In the genomic region with DNA sequence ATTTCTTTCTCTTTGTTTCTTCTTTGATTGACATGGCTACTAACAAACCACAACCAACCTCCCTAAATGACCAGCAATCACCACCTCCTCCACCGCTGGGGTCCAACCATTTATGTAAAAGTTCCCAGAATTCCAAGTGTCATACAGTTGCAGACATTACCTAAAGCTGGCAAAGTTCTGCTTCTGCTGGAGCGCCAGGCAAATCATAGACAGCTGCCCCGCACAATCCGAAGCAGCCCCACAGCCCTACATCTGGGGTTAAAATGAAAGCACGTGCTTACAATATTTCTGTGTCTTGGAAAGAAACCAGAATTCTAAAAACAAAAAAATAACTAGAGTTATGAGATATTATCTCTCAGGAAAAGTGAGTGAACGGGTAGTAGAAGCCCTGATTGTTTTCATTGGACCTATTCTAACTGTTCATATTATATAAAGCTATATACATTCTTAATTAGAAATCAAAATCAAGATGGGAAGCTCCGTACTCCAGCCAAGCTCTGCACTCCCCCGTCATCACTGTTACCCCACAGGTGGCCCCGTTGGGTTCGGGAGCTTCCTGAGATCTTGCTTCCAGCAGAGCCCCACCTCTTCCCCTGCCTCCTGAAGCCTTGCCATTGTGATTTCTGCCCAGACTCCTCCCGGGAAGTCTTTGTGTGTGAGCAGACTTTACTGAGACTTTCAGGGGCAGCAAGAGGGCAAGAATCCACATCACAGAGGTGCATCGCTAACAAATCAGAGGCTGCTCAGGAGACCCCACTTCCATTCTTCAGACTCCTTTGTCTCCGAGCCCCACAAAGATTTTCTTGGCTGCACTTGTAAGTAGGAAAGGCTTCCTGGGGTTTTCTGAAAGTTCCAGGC, we compare ENCODE assay signal across 8 mouse cellular contexts. TPM values are rescaled to one million over a fixed set of nuclear protein-coding genes. Genes with fewer than 3 reads are reported as not detected.
DNase-seq lines count a peak whose midpoint lies in the region; ATAC-seq and TF ChIP-seq lines count a peak whose summit lies in the region.

No protein-coding gene starts in this region.

- WGBS in forebrain, embryonic 12.5 days, result 27% methylated on average over 13 of the region's 13 CpGs
- WGBS in hindbrain, embryonic 13.5 days, result 30% methylated on average over 13 of the region's 13 CpGs
- WGBS in liver, embryonic 13.5 days (ENCODE audit: insufficient replicate concordance), result 20% methylated on average over 13 of the region's 13 CpGs
- WGBS in small intestine, adult 2 months, result 33% methylated on average over 13 of the region's 13 CpGs

- TF ChIP-seq CTCF in brain, embryonic 14.5 days (IDR thresholded peaks at IDR 0.05; ENCODE audit: borderline replicate concordance, extremely low read depth, insufficient read depth, insufficient read length), result no peak
- TF ChIP-seq CTCF in small intestine, adult 2 months (IDR thresholded peaks at IDR 0.05; ENCODE audit: extremely low read depth, insufficient read length, insufficient replicate concordance, low read depth, low read length), result no peak

- peak; percentile 27 for DNase-seq in brain, embryonic 14.5 days (ENCODE audit: low read depth)
- no peak for DNase-seq in liver, embryonic 13.5 days
- no peak for DNase-seq in layer of hippocampus, postnatal 14 days (ENCODE audit: low spot score in 2 of 2)
- DNase-seq in thymus, postnatal 4 days, result no peak
- DNase-seq in layer of hippocampus, postnatal 36 days, result no peak

- peak overlapping the region; percentile 48 for H3K4me2 ChIP-seq in forebrain, embryonic 12.5 days
- peak overlapping the region; percentile 41 for H3K4me2 ChIP-seq in hindbrain, embryonic 13.5 days
- H3K4me2 ChIP-seq in liver, embryonic 13.5 days, result 0 out of 2 replicates have a peak overlapping the region, but pooled peaks have one; percentile 19

- no peaks in the 10 kb centered on the region for H3K9me3 ChIP-seq in forebrain, embryonic 12.5 days
- no peaks in the 10 kb centered on the region for H3K9me3 ChIP-seq in hindbrain, embryonic 13.5 days
- H3K9me3 ChIP-seq in liver, embryonic 13.5 days (replicated peaks), result no peaks in the 10 kb centered on the region

- peaks cover 12% of the 10 kb centered on the region for H3K4me1 ChIP-seq in forebrain, embryonic 12.5 days
- H3K4me1 ChIP-seq in hindbrain, embryonic 13.5 days (replicated peaks), result peaks cover 12% of the 10 kb centered on the region
- H3K4me1 ChIP-seq in liver, embryonic 13.5 days (replicated peaks), result no peaks in the 10 kb centered on the region
- no peaks in the 10 kb centered on the region for H3K4me1 ChIP-seq in small intestine, adult 2 months (ENCODE audit: control insufficient read depth, insufficient read depth, insufficient read length, low read length)

- 0 out of 2 replicates have a peak overlapping the region, but pooled peaks have one; percentile 25 for H3K9ac ChIP-seq in forebrain, embryonic 12.5 days
- peak overlapping the region; percentile 49; the same call in 1 of the 2 replicates for H3K9ac ChIP-seq in hindbrain, embryonic 13.5 days
- no peak overlapping the region for H3K9ac ChIP-seq in liver, embryonic 13.5 days

- peaks cover 4% of the 10 kb centered on the region; the same call in 1 of the 2 replicates for H3K27me3 ChIP-seq in forebrain, embryonic 12.5 days
- no peaks in the 10 kb centered on the region for H3K27me3 ChIP-seq in hindbrain, embryonic 13.5 days
- no peaks in the 10 kb centered on the region; the same call in 1 of the 2 replicates for H3K27me3 ChIP-seq in liver, embryonic 13.5 days
- H3K27me3 ChIP-seq in small intestine, adult 2 months (ENCODE audit: control insufficient read depth, insufficient read depth, low read length), result no peaks in the 10 kb centered on the region

- H3K27ac ChIP-seq in forebrain, embryonic 12.5 days, result no peak overlapping the region
- H3K27ac ChIP-seq in hindbrain, embryonic 13.5 days, result 0 out of 2 replicates have a peak overlapping the region, but pooled peaks have one; percentile 14
- H3K27ac ChIP-seq in liver, embryonic 13.5 days, result no peak overlapping the region
- no peak overlapping the region for H3K27ac ChIP-seq in small intestine, adult 2 months (ENCODE audit: insufficient read depth, low read depth, low read length)

- no peaks in the 10 kb centered on the region for H3K36me3 ChIP-seq in forebrain, embryonic 12.5 days (replicated peaks)
- H3K36me3 ChIP-seq in hindbrain, embryonic 13.5 days, result no peaks in the 10 kb centered on the region
- H3K36me3 ChIP-seq in liver, embryonic 13.5 days, result no peaks in the 10 kb centered on the region
- no peaks in the 10 kb centered on the region for H3K36me3 ChIP-seq in small intestine, adult 2 months (ENCODE audit: control insufficient read depth, insufficient read depth, low read length)

- TF ChIP-seq POLR2A in brain, embryonic 14.5 days (IDR thresholded peaks at IDR 0.05; ENCODE audit: borderline replicate concordance, extremely low read depth, insufficient read depth, insufficient read length, poor library complexity, severe bottlenecking), result no peak
- TF ChIP-seq POLR2A in small intestine, adult 2 months (IDR thresholded peaks at IDR 0.05; ENCODE audit: low read depth, low read length), result no peak

- ATAC-seq in forebrain, embryonic 12.5 days (ENCODE audit: low FRiP score), result no peak
- no peak for ATAC-seq in hindbrain, embryonic 13.5 days (ENCODE audit: low FRiP score)
- ATAC-seq in liver, embryonic 13.5 days (ENCODE audit: low read depth), result no peak

- peak overlapping the region; percentile 20 for H3K4me3 ChIP-seq in forebrain, embryonic 12.5 days (replicated peaks)
- peak overlapping the region; percentile 18; the same call in 1 of the 2 replicates for H3K4me3 ChIP-seq in hindbrain, embryonic 13.5 days
- no peak overlapping the region for H3K4me3 ChIP-seq in liver, embryonic 13.5 days (replicated peaks)
- H3K4me3 ChIP-seq in small intestine, adult 2 months (ENCODE audit: low read depth, low read length), result peak overlapping the region; percentile 22

RNA-seq across cellular contexts. Expression of a gene that starts 6.3 kb away (rescaled TPM):
- polyA plus RNA-seq in brain, embryonic 14.5 days (2012; rRNA removed), result not detected in 2 replicates
- polyA plus RNA-seq in forebrain, embryonic 12.5 days (2016; fragmentation: Nextera tagmentation; extraction: Ambion mirVana), result not detected in 2 replicates
- not detected in 2 replicates for polyA plus RNA-seq in hindbrain, embryonic 13.5 days (2015; fragmentation: Nextera tagmentation; extraction: Ambion mirVana)
- polyA plus RNA-seq in liver, embryonic 13.5 days (2015; fragmentation: Nextera tagmentation; extraction: Ambion mirVana), result not detected in 2 replicates
- polyA plus RNA-seq in small intestine, adult 2 months (2012; rRNA removed), result not detected in 2 replicates
- not detected for total RNA-seq in layer of hippocampus, postnatal 14 days (2021)
- not detected for total RNA-seq in layer of hippocampus, postnatal 36 days (2021)
